Mouse (Mus musculus) lung, postnatal 0 days (tissue): ENCODE measurements at regions not wholly inside any gene's neighbourhood (a gene's known extent, or its start where the extent isn't known, plus 50 kb on each side); places are given as distances from the start of the nearest gene placed in this dataset.

ENCODE experiments used
- ATAC-seq: fragments of 200-750 bp; cut with Nextera tagmentation; 2 replicates; pipeline ENCODE4 v1.8.0; 2017; ENCODE audit warnings: moderate library complexity
- DNase-seq: peaks from one replicate; pipeline ENCODE4 v3.0.0-alpha.2; 2016; ENCODE audit warnings: low spot score
- H3K27ac ChIP-seq: fragments of 300-500 bp; sonication (generic); 2 replicates; pipeline ENCODE4 v1.5.1; 2014; ENCODE audit warnings: antibody characterized with exemption, mild to moderate bottlenecking, low read length, mixed read lengths
- H3K27me3 ChIP-seq: fragments of 300-500 bp; sonication (generic); replicated peaks from 2 replicates; pipeline ENCODE4 v1.6.1; 2014; ENCODE audit warnings: low read length, mixed read lengths; ENCODE audit not compliant: insufficient read depth
- H3K36me3 ChIP-seq: fragments of 300-500 bp; sonication (generic); 2 replicates; pipeline ENCODE4 v1.6.1; 2014; ENCODE audit warnings: low read length, mixed read lengths; ENCODE audit not compliant: insufficient read depth
- H3K4me1 ChIP-seq: fragments of 300-500 bp; sonication (generic); 2 replicates; pipeline ENCODE4 v1.6.1; 2014; ENCODE audit warnings: antibody characterized with exemption, low read depth, low read length, mixed read lengths; ENCODE audit not compliant: insufficient read depth
- H3K4me2 ChIP-seq: fragments of 300-500 bp; sonication (generic); replicated peaks from 2 replicates; pipeline ENCODE4 v1.6.1; 2014; ENCODE audit warnings: low read depth, mild to moderate bottlenecking, low read length, moderate library complexity, mixed read lengths
- H3K4me3 ChIP-seq: fragments of 300-500 bp; sonication (generic); 2 replicates; pipeline ENCODE4 v1.5.1; 2014; ENCODE audit warnings: low read depth, low read length
- H3K9ac ChIP-seq: fragments of 300-500 bp; sonication (generic); replicated peaks from 2 replicates; pipeline ENCODE4 v1.6.1; 2014; ENCODE audit warnings: low read depth, mild to moderate bottlenecking
- H3K9me3 ChIP-seq: fragments of 300-500 bp; sonication (generic); 2 replicates; pipeline ENCODE4 v1.6.1; 2016; ENCODE audit warnings: low read length, mixed read lengths
- CTCF ChIP-seq: IDR thresholded peaks from 2 replicates; pipeline ENCODE4 v1.5.1; 2016; ENCODE audit warnings: antibody characterized with exemption, mild to moderate bottlenecking
- EP300 ChIP-seq: IDR thresholded peaks from 2 replicates; pipeline ENCODE4 v1.6.1; 2016; ENCODE audit warnings: antibody characterized with exemption, mild to moderate bottlenecking, control low read depth
- WGBS: fragments of 180-500 bp; shearing (Covaris S2); extraction: QIAGEN DNeasy Blood & Tissue Kit; methylation state at CpG from one replicate; pipeline ENCODE4 v1.1.7; 2014; 5-methylcytosine and 5-hydroxymethylcytosine counted together

DNA sequence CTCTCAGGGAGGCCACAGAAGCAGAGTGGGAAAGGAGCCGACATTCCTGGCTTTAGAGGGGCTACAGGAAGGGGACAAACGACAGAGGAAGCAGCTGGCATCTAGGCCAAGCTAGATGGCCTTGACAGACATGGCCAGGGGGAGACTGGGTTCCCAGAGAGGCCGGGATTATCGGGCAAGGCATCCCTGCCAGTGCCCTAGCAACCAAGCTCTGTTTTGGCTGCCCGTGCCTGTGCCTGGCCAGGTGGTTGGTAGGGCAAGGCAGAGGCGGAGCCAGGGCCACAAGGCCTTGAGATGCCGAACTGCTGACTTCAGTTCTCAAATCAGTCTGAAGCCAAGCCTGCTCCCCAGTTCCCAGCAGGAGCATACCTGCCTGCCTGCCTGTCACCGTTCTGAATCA, 142.7 kb downstream of the Vegfa start:
- H3K36me3 ChIP-seq: no peaks in the 10 kb centered on the region
- TF ChIP-seq CTCF: no peak
- TF ChIP-seq EP300: no peak
- DNase-seq: peak; percentile 76
- ATAC-seq: peak; percentile 75
- H3K9ac ChIP-seq: no peak overlapping the region
- 30% methylated on average over 8 of the region's 8 CpGs for WGBS
- H3K9me3 ChIP-seq: no peaks in the 10 kb centered on the region
- no peak overlapping the region for H3K4me2 ChIP-seq
- no peak overlapping the region for H3K4me3 ChIP-seq
- H3K4me1 ChIP-seq: peaks cover 18% of the 10 kb centered on the region
- H3K27ac ChIP-seq: no peak overlapping the region
- no peaks in the 10 kb centered on the region for H3K27me3 ChIP-seq

DNA sequence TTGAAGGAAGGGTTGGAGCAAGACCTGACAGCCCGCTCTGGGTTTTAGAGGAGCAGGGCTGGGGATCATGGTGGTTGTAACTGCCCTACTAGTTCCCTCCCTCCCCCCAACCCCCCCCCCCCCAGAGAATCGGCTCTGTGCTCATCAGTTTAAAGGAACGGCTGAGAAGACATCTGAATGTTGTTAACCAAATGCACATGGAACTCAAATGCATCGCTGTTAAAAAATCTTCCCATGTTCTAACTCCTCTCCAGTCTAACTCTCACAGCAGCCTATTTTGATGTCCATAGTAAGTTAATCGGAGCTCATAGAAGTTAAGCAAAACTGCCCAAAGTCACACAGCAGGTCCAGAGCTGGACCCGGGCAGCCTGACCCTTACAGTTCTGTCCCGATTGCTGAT, 143.1 kb downstream of the Vegfa start:
- TF ChIP-seq EP300 (no peak), CTCF (no peak)
- whole genome bisulfite sequencing: 37% methylated on average over 7 of the region's 7 CpGs
- DNase-seq: no peak
- Histone ChIP-seq H3K4me1 (peaks cover 18% of the 10 kb centered on the region), H3K4me2 (no peak overlapping the region), H3K9me3 (no peaks in the 10 kb centered on the region), H3K9ac (no peak overlapping the region), H3K4me3 (no peak overlapping the region), H3K27me3 (no peaks in the 10 kb centered on the region), H3K36me3 (no peaks in the 10 kb centered on the region), H3K27ac (no peak overlapping the region)
- no peak for ATAC-seq

DNA sequence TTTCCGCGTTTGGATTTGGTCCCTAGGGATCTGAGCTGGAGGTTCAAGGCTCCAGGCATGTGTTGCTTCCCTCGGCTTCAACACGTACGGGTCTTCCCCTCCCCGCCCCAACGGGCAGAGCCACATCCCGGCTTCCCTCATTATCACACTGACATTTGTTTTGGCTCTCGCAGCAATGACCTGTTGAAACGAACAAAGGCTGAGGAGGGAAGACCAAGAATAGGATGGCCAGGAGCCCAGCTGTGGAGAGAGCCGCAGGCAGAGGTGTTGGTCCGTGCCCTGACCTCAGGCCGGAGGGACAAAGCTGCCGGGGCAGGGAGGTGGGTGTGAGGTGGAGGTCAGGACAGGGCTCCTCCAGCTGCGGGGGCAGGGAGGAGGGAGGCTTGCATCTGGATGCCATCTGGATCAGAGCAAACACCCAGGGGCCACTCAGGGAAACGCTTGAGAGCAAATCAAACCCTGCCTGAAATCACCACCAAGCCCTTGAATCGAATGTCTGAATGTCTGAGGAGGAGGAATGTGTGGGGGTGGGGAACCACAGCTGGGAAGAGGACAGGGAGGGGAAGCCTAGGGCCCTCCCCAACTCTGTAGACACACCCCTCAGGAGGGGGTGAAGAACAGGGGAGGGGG, 145.6 kb downstream of the Vegfa start:
- peak; percentile 39 for ATAC-seq
- no peak overlapping the region for H3K9ac ChIP-seq
- H3K27ac ChIP-seq: no peak overlapping the region
- no peaks in the 10 kb centered on the region for H3K27me3 ChIP-seq
- peaks cover 18% of the 10 kb centered on the region for H3K4me1 ChIP-seq
- no peak overlapping the region for H3K4me3 ChIP-seq
- no peaks in the 10 kb centered on the region for H3K9me3 ChIP-seq
- DNase-seq: peak; percentile 40
- 8% methylated on average over 17 of the region's 17 CpGs for WGBS
- TF ChIP-seq EP300 (no peak), CTCF (no peak)
- 0 out of 2 replicates have a peak overlapping the region, but pooled peaks have one; percentile 11 for H3K4me2 ChIP-seq
- no peaks in the 10 kb centered on the region for H3K36me3 ChIP-seq

DNA sequence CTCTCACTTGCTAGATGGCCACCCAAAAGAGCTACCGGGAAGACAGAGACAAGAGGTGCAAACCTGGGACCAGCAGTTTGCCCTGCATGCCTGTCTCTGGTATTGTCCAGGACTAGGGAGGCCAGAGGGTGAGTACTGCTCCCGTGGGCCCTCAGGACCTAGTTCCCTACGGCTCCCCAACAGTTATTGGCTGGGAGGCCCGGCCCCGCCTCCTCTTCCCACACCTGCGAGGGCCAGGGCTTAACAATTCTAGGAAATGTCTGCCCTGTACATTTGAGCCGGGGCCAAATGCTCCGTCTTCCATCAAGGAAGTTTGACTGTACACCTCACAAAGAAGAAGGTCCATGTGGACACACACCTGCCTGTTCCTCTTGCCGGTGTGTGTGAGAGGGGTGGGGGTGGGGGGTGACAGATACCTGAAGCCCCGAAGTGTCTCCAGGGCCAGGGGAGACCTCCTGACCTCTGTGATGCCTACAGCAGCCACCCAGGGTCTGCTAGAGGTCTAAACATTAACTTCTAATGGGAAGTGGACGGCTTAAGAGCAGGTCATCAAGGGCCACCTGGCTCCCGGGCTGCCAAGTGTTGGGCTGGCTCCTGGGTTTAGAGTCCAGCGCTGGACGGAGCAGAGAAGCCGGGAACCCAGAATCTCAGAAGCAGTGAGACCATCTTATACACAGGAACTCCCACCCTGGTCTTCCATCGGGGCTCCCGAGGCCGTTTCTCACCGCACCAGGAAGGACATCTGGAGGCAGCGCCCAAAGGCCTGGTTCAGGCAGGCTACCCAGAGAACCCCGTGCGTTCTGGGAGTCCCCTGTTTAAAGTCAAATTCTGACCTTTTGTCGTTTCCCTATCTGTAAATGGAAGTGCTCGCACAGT, 146.5 kb downstream of the Vegfa start:
- ATAC-seq: peak; percentile 63
- Histone ChIP-seq H3K4me3 (no peak overlapping the region), H3K36me3 (no peaks in the 10 kb centered on the region), H3K27ac (no peak overlapping the region), H3K4me1 (peaks cover 18% of the 10 kb centered on the region), H3K4me2 (no peak overlapping the region), H3K27me3 (no peaks in the 10 kb centered on the region), H3K9ac (no peak overlapping the region), H3K9me3 (no peaks in the 10 kb centered on the region)
- DNase-seq: peak; percentile 60
- TF ChIP-seq EP300: no peak
- no peak for TF ChIP-seq CTCF
- WGBS: 28% methylated on average over 24 of the region's 24 CpGs

DNA sequence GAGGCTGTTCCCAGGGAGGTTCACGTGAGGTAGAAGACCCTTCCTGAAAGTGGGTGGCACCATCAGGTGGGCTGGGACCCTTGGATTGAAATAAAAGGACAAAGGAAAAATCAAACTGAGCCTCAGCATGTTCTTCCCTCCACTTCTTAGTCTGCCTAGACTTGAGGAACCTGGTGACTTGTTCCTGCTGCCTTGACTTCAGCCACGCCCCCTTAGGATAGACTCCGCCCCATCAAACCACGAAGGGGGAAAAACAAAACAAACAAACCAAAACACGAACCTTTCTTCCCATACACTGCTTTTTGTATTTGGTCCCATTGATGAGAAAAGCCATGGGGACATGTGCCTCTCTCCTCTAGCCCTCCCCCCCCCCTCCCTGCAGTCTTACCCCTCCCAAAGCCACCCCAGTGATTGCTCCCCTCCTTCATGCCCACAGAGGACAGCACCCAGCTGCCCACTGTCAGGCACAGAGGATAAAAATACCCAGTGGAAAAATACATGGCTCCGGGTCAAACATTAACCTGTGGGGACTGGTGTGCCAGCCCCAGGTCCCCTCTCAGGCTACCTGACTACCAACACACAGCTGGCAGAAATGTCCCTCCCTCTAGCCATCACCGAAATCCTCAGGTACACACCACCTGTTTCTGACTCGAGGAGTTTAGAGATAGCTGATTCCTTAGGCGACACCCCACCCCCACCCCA, 148.0 kb downstream of the Vegfa start:
- Histone ChIP-seq H3K9me3 (no peaks in the 10 kb centered on the region), H3K36me3 (no peaks in the 10 kb centered on the region), H3K4me3 (no peak overlapping the region), H3K27me3 (no peaks in the 10 kb centered on the region), H3K9ac (no peak overlapping the region), H3K4me1 (peaks cover 15% of the 10 kb centered on the region), H3K4me2 (no peak overlapping the region), H3K27ac (no peak overlapping the region)
- DNase-seq (no peak), ATAC-seq (no peak)
- WGBS: 57% methylated on average over 9 of the region's 9 CpGs
- TF ChIP-seq EP300: no peak
- no peak for TF ChIP-seq CTCF

DNA sequence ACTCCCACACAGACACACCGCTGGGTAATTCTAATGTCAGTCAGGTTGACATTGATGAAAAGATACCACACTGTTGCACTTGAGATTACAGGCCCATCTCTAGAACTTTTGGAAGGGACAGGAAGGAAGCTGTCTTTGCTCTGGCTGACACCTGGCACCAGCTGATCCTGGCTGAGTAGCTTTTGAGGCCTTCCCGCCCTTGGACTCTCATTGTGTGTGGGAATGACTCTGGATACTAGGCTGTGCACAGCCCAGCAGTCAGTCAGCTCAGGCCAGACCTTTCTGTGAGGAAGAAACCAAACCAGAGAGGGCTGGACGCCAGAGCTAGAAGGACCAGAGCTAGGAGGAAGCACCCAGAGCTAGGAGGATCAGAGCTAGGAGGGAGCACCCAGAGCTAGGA, 149.0 kb upstream of the 1600014C23Rik start:
- Histone ChIP-seq H3K4me2 (no peak overlapping the region), H3K9ac (no peak overlapping the region), H3K27me3 (no peaks in the 10 kb centered on the region), H3K27ac (no peak overlapping the region), H3K4me3 (no peak overlapping the region), H3K4me1 (peaks cover 14% of the 10 kb centered on the region), H3K36me3 (no peaks in the 10 kb centered on the region), H3K9me3 (no peaks in the 10 kb centered on the region)
- no peak for TF ChIP-seq CTCF
- TF ChIP-seq EP300: no peak
- ATAC-seq (no peak), DNase-seq (no peak)
- WGBS: 77% methylated on average over 3 of the region's 3 CpGs
